Mouse (Mus musculus) subcutaneous adipose tissue, adult 2 months (tissue): ENCODE data around the gene Cisd3. TPM values are rescaled to one million over a fixed set of nuclear protein-coding genes. Genes with fewer than 3 reads are reported as not detected.

Source experiments
- polyA plus RNA-seq: library from polyadenylated mRNA; depleted of rRNA; stranded (reverse); fragments of >200 nt; gene quantifications from 2 replicates; pipeline ENCODE4 v1.2.3, GENCODE M21; 2012; ENCODE audit warnings: low replicate concordance; rRNA removed

Cisd3 gene
- polyA plus RNA-seq, result 95.9 and 191 TPM in 2 replicates

GRCm38 (mm10) chr11:97685613-97686321, at the start of gene Cisd3:
Gene Cisd3, plus strand, starts transcription at chr11:97685826.

GRCm38 (mm10) chr11:97662893-97663527, 22.6 kb upstream of the Cisd3 start, which contains the start of gene Mllt6:
Gene Mllt6, plus strand, starts transcription at chr11:97663414.

GRCm38 (mm10) chr11:97700003-97700745, 14.5 kb downstream of the Cisd3 start, which contains the start of gene Pcgf2:
Gene Pcgf2, minus strand, starts transcription at chr11:97700497.

GRCm38 (mm10) chr11:97703039-97703826, 17.6 kb downstream of the Cisd3 start, which contains the start of gene Psmb3:
Gene Psmb3, plus strand, starts transcription at chr11:97703399.

Other genes starting within 250 kb of the Cisd3 start
- not detected in 2 replicates for gene 4933428G20Rik, start 185.5 kb upstream of the Cisd3 start, polyA plus RNA-seq
- gene Srcin1, start 109.6 kb upstream of the Cisd3 start, polyA plus RNA-seq, result 0.36 and 1.1 TPM in 2 replicates
- 0.30 and 1.7 TPM in 2 replicates for gene Epop, start 56.1 kb upstream of the Cisd3 start, polyA plus RNA-seq
- 30.3 and 50.1 TPM in 2 replicates for gene Mllt6, start 22.4 kb upstream of the Cisd3 start, polyA plus RNA-seq
- gene Pcgf2, start 14.7 kb downstream of the Cisd3 start, polyA plus RNA-seq, result 22.7 and 72.3 TPM in 2 replicates
- gene Psmb3, start 17.6 kb downstream of the Cisd3 start, polyA plus RNA-seq, result 423 and 446 TPM in 2 replicates
- 18.1 and 27.7 TPM in 2 replicates for gene Pip4k2b, start 58.9 kb downstream of the Cisd3 start, polyA plus RNA-seq
- gene Cwc25, start 80.7 kb downstream of the Cisd3 start, polyA plus RNA-seq, result 8.0 and 11.9 TPM in 2 replicates
- gene 1700001P01Rik, start 90.1 kb downstream of the Cisd3 start, polyA plus RNA-seq, result 0.32 TPM in 1 of 2 replicates, not detected in the other
- 83.7 and 182 TPM in 2 replicates for gene Rpl23, start 96.6 kb downstream of the Cisd3 start, polyA plus RNA-seq
- gene Lasp1, start 113.2 kb downstream of the Cisd3 start, polyA plus RNA-seq, result 134 and 175 TPM in 2 replicates
- 2.0 and 12.6 TPM in 2 replicates for gene B230217C12Rik, start 155.0 kb downstream of the Cisd3 start, polyA plus RNA-seq
- 0.54 and 0.62 TPM in 2 replicates for gene Fbxo47, start 198.3 kb downstream of the Cisd3 start, polyA plus RNA-seq